20 mouse cellular contexts compared by ENCODE assay signal in the genomic region with DNA sequence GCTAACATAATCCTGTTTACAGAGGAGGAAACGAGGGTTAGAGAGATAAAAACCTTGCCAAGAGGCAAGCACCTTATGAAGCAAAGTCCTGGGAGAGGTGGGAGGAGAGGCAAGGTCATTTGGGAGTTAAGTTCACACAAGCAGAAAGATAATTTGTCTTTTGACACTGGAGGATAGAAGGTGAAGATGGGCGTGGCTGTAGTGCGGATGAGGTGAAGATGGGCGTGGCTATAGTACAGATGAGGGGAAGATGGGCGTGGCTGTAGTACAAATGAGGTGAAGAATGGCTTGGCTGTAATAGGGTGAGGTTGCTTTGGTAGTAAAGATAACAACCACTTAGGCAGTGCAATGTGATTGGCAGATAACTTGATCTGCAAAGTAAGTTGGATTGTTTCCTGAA. TPM values are rescaled to one million over a fixed set of nuclear protein-coding genes. Genes with fewer than 3 reads are reported as not detected.
DNase-seq lines count a peak whose midpoint lies in the region; ATAC-seq and TF ChIP-seq lines count a peak whose summit lies in the region.
"Had no signal": no experiment of that assay in that cellular context is flagged by ENCODE, and none has a peak within 500 bp of the region (broad histone marks: within the 10 kb centered on the region; RNA-seq: fewer than 3 reads in every experiment).

No protein-coding gene starts in this region.

- H3K36me3 ChIP-seq in heart, adult 2 months (ENCODE audit: control insufficient read depth, insufficient read depth, low read length): peaks cover 19% of the 10 kb centered on the region
- peaks cover 12% of the 10 kb centered on the region; the same call in 1 of the 2 replicates for H3K36me3 ChIP-seq in midbrain, embryonic 16.5 days (ENCODE audit: control insufficient read depth, insufficient read depth, low read length)

- peak overlapping the region; percentile 1; the same call in 1 of the 2 replicates for H3K27ac ChIP-seq in heart, adult 2 months
- H3K27ac ChIP-seq in midbrain, embryonic 16.5 days (ENCODE audit: low read length): no peak overlapping the region
- H3K27ac ChIP-seq: embryonic facial prominence, embryonic 10.5 days; forebrain, embryonic 15.5 days; hindbrain, embryonic 15.5 days; limb, embryonic 15.5 days; stomach, embryonic 15.5 days had no signal

- no peak for TF ChIP-seq CTCF in heart, adult 2 months (IDR thresholded peaks at IDR 0.05)
- TF ChIP-seq CTCF in lung, adult 2 months (IDR thresholded peaks at IDR 0.05; ENCODE audit: insufficient read depth, low read length): no peak

- no peaks in the 10 kb centered on the region for H3K79me2 ChIP-seq in heart, adult 2 months (replicated peaks; ENCODE audit: control insufficient read depth, insufficient read depth, low read length)

- H3K9ac ChIP-seq in heart, adult 2 months (ENCODE audit: low read depth, low read length): no peak overlapping the region
- H3K9ac ChIP-seq in midbrain, embryonic 16.5 days (ENCODE audit: low read depth, low read length): no peak overlapping the region
- H3K9ac ChIP-seq: forebrain, embryonic 15.5 days; hindbrain, embryonic 15.5 days; limb, embryonic 15.5 days; stomach, embryonic 15.5 days had no signal

- no peaks in the 10 kb centered on the region for H3K9me3 ChIP-seq in midbrain, embryonic 16.5 days (replicated peaks; ENCODE audit: control insufficient read depth, low read length, poor library complexity, severe bottlenecking)
- H3K9me3 ChIP-seq: embryonic facial prominence, embryonic 10.5 days; forebrain, embryonic 15.5 days; hindbrain, embryonic 15.5 days; limb, embryonic 15.5 days; stomach, embryonic 15.5 days had no signal

- H3K4me2 ChIP-seq in midbrain, embryonic 16.5 days (ENCODE audit: low read length): no peak overlapping the region
- H3K4me2 ChIP-seq: forebrain, embryonic 15.5 days; hindbrain, embryonic 15.5 days; limb, embryonic 15.5 days; stomach, embryonic 15.5 days had no signal

- ATAC-seq in megakaryocyte progenitor cell, adult 5-6 weeks (replicated peaks; ENCODE audit: poor library complexity): peak; percentile 93
- ATAC-seq in midbrain, embryonic 16.5 days: no peak
- ATAC-seq: forebrain, embryonic 15.5 days had no signal

- TF ChIP-seq POLR2A in heart, adult 2 months (IDR thresholded peaks at IDR 0.05; ENCODE audit: insufficient read depth, low read depth, low read length): no peak
- no peak for TF ChIP-seq POLR2A in lung, adult 2 months (IDR thresholded peaks at IDR 0.05; ENCODE audit: borderline replicate concordance, extremely low read depth, low read depth, low read length)

- H3K4me1 ChIP-seq in heart, adult 2 months (ENCODE audit: control insufficient read depth, insufficient read depth, low read length): peaks cover 23% of the 10 kb centered on the region
- 0 out of 2 replicates have a peak, but pooled peaks cover 2% of the 10 kb centered on the region for H3K4me1 ChIP-seq in midbrain, embryonic 16.5 days (ENCODE audit: control insufficient read depth, insufficient read depth, low read length)
- H3K4me1 ChIP-seq in lung, adult 2 months (ENCODE audit: control insufficient read depth, insufficient read depth, low read length): no peaks in the 10 kb centered on the region
- H3K4me1 ChIP-seq: limb, embryonic 15.5 days; stomach, embryonic 15.5 days had no signal

- H3K27me3 ChIP-seq in heart, adult 2 months (ENCODE audit: control insufficient read depth, insufficient read depth, low read length): no peaks in the 10 kb centered on the region
- H3K27me3 ChIP-seq in midbrain, embryonic 16.5 days (ENCODE audit: control insufficient read depth, insufficient read depth, low read depth, low read length): no peaks in the 10 kb centered on the region
- H3K27me3 ChIP-seq: forebrain, embryonic 15.5 days; hindbrain, embryonic 15.5 days; limb, embryonic 15.5 days; stomach, embryonic 15.5 days had no signal

- TF ChIP-seq EP300 in heart, adult 2 months (IDR thresholded peaks at IDR 0.05; ENCODE audit: insufficient read depth, low read depth, low read length): no peak

- no peak overlapping the region for H3K4me3 ChIP-seq in heart, adult 2 months
- no peak overlapping the region for H3K4me3 ChIP-seq in midbrain, embryonic 16.5 days (ENCODE audit: low read depth, low read length)
- H3K4me3 ChIP-seq in lung, adult 2 months (replicated peaks; ENCODE audit: extremely low read depth, low read depth, low read length): no peak overlapping the region
- H3K4me3 ChIP-seq: embryonic facial prominence, embryonic 10.5 days; forebrain, embryonic 15.5 days; hindbrain, embryonic 15.5 days; limb, embryonic 15.5 days; stomach, embryonic 15.5 days had no signal

- 53% methylated on average over 5 of the region's 5 CpGs for WGBS in heart, adult 2 months
- WGBS in large intestine, adult 2 months: 36% methylated on average over 5 of the region's 5 CpGs
- 89% methylated on average over 5 of the region's 5 CpGs for WGBS in midbrain, embryonic 16.5 days
- WGBS in lung, adult 2 months: 54% methylated on average over 5 of the region's 5 CpGs

- peak in 1 of 2 experiments; percentile 25 for DNase-seq in heart, adult 2 months
- DNase-seq in heart, adult 18-20 months: no peak
- DNase-seq in R1 (ENCODE audit: low read depth, low spot score): peak; percentile 69
- peak; percentile 57 for DNase-seq in large intestine, adult 2 months (ENCODE audit: low read depth, low spot score)
- no peak for DNase-seq in cerebellum, adult 9-10 months
- DNase-seq in lung, adult 2 months: no peak
- DNase-seq: adrenal gland, postnatal 10 days; cerebellum, adult 18-20 months; heart, postnatal 36 days; kidney, adult 2 months; kidney, postnatal 14 days; lung, postnatal 14 days; right cerebral cortex, postnatal 14 days had no signal

- intact Hi-C loops in heart, adult 2 months (cut with DNase I): no loop called here

RNA-seq across cellular contexts. Expression of gene Tsnax, which starts 18.5 kb away (rescaled TPM):
- total RNA-seq in heart, adult 2 months (2021): 10 to 100 TPM; 66.3 to 73.1 TPM
- polyA plus RNA-seq in heart, adult 2 months (2012; rRNA removed): 43.2 and 78.8 TPM in 2 replicates
- total RNA-seq in heart, adult 18-20 months (2021): 10 to 100 TPM; 68.6 to 73.4 TPM
- 26.1 and 30.1 TPM in 2 replicates for polyA plus RNA-seq in large intestine, adult 2 months (2012; rRNA removed)
- 52.7 and 57.6 TPM in 2 replicates for total RNA-seq in megakaryocyte progenitor cell, adult 5-6 weeks (2015)
- 71.7 and 88.4 TPM in 2 replicates for total RNA-seq in megakaryocyte progenitor cell, adult 5-6 weeks (2017)
- 238 and 243 TPM in 2 replicates for polyA plus RNA-seq in midbrain, embryonic 16.5 days (2015; fragmentation: Nextera tagmentation; extraction: Ambion mirVana)
- polyA plus RNA-seq in lung, adult 2 months (2012; rRNA removed): 29.1 and 40.2 TPM in 2 replicates

RNA-seq across cellular contexts. Expression of gene Disc1, which starts 22.7 kb away (rescaled TPM):
- total RNA-seq in heart, adult 2 months (2021): 1 to 10 TPM; 2.2 to 2.3 TPM
- 1.1 and 1.3 TPM in 2 replicates for polyA plus RNA-seq in heart, adult 2 months (2012; rRNA removed)
- total RNA-seq in heart, adult 18-20 months (2021): 1 to 10 TPM; 1.4 to 1.7 TPM
- 0.21 and 0.60 TPM in 2 replicates for polyA plus RNA-seq in large intestine, adult 2 months (2012; rRNA removed)
- 1.0 and 1.2 TPM in 2 replicates for total RNA-seq in megakaryocyte progenitor cell, adult 5-6 weeks (2015)
- total RNA-seq in megakaryocyte progenitor cell, adult 5-6 weeks (2017): 1.1 and 1.4 TPM in 2 replicates
- 1.2 and 1.5 TPM in 2 replicates for polyA plus RNA-seq in midbrain, embryonic 16.5 days (2015; fragmentation: Nextera tagmentation; extraction: Ambion mirVana)
- 1.1 and 1.4 TPM in 2 replicates for polyA plus RNA-seq in lung, adult 2 months (2012; rRNA removed)

Comparison
In these comparisons a context has a peak if more than half of its experiments do, and no peak if none do; other contexts are left out.
1. DNase-seq: peak in R1 (single experiment) and large intestine, adult 2 months (single experiment); none in heart, adult 18-20 months (0 of 2), cerebellum, adult 9-10 months (single experiment) and lung, adult 2 months (single experiment).